Mouse (Mus musculus): ENCODE data around the gene Acbd7.
A peak's percentile ranks its signal among the peaks of the same experiment; 100 is the strongest.

Acbd7 gene

DNA sequence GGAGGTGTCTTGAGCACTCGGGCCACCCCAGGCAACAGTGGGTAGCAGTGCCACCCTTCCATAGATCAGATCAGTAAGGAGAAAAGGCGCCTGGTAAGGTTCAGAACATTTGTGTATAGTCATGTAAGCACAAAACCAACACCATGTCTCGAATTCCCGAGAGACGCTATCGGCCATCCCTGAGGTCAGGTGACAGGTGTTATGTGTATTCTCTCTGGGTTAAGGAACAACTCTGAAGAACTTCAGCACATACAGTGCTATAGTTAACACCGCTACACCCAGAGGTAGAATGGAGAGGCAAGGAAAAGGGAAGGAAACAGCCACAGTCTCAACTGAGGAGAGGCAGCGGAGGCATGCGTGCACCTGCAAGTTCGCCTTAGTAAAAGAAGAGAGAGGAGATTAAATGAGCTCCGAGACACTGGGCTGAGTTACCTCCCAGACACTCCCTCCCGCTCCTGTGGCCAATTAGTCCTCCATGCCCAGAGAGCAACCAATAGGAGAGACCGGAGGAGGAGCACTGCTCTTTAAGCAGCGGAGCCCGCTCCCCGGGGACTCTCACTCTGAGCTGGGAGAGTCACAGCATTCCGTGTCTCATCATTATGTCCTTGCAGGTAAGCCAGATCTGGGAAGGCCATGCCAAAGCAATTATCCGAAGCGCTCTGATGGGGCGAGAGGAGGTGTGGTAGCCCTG, at the start of gene Acbd7:
TSS of gene Acbd7 (plus strand) at position 558 of the 691 bp plus-strand sequence.
- peak; percentile 66 to 71 for DNase-seq

DNA sequence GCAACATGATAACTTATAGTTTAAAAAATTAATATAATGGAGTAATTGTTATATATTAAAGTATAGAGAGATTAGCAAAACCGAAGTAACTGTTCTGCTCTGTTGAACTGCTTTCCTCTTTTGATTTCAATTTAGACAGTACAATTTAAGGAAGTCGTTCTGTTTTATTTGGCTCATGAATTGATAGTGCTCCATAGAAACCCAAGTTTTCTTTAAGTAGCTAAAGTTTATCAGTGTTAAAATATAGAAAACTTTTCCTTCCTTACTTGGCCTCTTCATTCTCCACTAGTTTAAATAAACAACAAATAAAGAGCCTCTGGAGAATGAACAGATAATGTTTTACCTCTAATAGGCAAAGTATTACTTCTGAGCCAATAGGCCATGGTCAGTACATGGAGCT, 49.7 kb upstream of the Acbd7 start:
- no peak for DNase-seq

DNA sequence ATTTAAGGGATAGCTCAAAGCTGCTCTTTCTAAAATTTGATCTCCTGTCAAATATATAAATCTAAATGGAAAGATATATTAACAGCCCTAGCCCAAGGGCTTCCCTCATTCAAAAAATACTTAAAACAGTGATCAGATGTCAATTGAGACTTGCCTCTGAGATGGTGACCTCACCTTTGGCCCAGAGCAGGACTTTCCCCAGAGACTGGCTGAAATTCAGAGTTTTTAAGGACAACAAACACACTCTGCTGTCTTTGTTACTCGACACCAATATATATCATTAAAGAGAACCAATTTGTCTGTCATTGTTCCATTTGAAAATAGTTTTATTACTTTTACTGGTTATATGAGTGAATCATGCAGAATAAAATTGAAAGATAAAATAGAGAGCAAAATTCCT, 46.4 kb upstream of the Acbd7 start:
- DNase-seq, result no peak

DNA sequence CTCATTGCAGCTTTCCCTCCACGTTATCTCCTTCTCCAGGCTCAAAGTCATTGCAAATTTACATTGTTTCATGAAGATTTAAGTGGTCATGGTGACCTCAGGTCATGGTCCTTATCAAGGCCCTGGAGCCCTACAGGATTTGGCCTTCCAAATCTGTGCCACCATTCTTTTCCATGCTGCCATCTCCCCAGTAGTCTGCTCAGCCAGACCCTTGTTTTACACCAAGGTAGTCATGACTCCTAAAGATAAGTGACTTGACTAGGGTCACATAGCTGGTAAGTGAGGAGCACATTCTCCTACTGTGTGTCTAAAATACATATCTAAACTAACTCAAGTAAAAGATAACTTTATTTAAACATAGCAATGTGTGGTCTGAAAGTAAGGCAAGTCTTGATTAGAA, 43.8 kb upstream of the Acbd7 start:
- DNase-seq, result no peak

DNA sequence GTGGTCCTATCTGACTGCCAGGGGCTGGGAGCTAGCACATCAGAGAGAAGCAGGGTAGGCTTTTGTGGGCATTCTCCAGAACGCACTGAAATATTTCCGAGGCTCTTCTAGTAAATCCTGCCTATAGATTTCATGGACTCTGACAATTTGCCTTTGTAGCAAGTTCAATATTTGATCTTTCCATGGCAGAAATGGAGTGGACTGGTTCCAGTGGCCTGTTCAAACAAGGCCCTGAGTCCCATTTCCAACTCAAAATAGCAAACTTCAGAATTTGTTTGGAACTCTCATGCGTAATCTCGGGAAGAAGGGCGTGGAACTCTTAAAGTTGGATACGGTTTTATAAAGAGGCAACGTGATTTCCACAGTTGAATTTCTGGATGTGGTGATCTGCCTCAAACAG, 40.1 kb upstream of the Acbd7 start:
- DNase-seq, result no peak

DNA sequence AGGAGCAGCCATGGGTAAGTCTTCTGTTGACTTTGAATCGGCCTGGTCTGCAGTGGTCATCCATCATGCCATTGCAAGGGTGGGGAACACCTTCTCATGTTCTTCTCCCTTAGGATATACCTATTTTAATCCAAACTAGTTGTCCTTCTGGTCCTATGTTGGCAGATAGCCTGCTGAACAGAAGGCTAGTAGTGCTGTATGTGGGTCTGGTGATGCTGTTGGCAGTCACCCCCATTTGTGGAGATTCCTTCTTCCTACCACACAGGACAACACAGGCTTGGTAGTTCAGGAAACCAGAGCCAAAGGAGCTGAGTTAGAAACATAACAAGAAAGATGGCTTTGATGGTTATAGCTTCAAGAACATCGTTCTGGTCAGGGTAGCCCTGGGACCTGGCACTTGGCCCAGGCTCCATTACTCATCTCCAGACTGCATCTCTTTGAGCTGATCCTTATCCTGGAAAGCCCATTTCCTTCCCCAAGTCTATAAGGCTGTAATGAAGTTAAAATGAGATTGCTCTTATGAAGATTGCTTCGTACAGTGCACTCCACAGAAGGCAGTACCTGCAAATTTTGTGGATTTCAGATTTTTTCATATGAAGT, 30.4 kb upstream of the Acbd7 start:
- peak; percentile 64 to 80 for DNase-seq

DNA sequence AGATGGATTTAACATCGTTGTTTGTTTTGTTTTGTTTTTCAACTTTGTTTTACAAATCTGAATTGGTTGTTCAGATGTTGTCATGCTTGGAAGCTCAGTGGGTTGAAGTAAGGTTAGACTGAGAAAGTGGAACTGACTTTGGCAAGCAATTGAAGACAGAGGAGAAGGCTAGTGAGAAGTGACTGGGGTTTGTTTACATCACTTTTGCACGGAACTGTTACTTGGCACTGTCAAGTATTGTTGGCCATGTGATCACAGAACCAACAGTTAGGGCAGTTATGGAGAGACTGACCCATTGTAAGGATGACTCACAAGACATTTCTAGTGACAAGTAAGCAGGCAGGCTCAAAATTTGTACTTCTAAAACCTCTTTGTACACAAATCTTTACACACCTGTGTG, 12.8 kb upstream of the Acbd7 start:
- no peak for DNase-seq

DNA sequence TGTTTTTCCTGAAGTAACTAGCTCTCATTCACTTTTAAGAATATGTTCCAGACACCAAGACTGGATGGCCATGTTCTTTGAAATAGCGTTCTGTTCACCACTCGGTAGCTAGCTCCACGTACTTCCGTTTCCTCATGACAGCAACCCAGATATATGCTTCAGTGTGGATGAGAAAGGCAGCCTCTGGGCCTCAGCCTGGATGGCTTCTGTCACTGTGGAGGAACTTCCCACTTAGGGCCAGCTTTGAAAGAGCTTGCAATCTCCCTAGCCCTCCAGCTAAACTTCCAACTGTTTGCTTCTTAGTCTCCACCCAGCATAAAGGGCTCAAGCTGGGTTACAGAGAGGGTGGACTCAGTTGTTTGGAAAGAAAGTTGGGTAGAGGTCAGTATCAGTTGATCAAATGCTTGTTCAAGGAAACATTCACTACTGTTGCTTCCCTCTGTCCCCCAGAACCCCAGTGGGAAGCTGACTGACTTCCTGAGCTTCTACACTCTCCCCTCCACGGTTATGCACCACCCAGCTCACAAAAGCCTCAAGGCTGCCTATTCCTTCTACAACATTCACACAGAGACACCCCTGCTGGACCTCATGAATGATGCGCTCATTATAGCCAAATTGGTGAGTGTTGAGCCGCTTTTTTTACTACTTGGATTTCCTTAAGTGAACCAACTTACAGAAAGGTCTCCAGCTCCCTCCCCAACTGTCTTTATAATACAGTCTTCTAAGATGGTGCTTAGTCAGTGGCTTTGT, 11.4 kb upstream of the Acbd7 start:
- DNase-seq, result no peak

DNA sequence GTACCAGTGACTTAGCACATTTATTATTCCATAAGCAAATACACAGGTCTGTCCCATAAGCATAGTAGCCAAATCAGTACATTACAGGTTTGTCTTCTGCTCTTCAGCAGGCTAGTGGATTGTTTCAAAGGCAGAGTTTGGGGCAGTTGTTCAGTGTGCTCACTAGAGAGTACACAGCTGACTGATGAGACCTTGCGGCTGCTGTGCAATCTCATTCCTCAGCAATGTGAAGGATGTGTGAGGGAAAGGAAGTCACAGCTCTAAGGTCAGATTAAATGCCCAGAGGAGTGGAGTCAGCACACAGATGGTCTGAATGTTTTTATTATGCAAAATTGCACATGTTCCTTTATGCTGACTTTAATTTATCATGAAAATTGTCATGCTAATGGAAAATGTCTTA, 9.4 kb upstream of the Acbd7 start:
- DNase-seq, result no peak

DNA sequence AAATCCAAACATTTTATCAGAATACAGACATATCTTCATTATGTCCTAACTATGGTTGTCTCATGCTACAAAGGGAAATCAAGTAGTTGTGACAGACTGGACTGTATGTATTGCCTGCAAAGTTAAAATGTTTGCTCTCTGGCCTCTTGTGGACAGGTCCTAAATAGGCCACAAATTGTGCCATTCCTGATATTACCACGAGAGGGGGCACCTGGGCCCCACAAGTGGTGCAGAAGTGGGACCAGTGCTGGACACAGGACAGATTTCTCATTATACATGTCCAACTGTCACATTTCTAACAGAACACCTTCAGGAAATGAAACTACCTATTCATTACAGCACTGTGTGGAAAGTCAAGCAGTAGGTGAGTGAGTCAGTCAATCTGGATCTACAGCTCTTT, 8.6 kb upstream of the Acbd7 start:
- DNase-seq, result peak; percentile 79 to 87

DNA sequence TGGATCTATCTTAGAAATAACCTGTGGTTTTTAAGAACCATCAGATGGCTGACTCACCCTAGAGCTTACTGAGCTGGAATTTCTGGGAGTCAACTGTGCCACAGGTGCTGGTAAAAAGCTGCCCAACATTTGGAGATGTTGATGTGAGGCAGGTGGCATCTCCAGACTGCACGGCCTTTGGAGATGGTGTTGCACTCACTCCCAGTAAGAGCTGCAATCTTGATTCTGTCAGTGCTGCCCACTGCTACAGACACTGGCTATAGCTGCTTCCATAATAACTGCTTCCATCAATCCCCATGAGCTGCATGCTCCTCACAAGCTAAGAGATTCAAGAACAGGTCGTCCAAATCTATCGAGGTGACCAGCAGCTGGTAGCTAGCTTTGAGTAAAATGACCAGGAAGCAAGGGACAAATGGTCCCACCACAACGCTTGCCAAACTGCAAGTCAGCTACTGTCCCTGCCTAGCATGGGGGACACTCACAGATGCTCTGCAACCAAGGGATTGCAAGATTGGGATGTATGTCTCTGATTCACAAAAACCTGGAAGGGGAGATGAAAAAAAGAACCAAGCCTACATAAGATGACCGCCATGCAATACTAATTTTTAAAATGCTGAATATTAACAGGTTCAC, 4.8 kb upstream of the Acbd7 start:
- DNase-seq, result peak; percentile 21 to 24

DNA sequence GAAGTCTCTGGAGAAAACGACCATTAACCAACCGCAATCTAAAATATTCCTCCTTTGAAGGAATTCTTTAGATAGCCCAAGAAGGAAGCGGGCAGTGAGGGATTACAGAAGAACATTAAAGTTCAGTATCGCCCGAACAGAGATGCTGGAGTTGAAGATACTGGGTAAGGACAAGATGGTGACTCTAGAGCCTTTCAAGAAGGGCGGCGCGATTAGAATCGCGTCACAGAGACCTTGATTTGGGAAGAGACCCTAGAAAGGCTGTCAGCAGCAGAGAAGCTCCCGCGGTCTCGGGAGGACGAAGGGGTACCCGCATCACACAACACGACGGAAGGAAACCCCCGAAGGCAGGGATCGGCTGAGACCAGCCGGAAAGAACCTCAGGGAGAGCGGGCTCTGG, 3.9 kb upstream of the Acbd7 start:
- no peak for DNase-seq

DNA sequence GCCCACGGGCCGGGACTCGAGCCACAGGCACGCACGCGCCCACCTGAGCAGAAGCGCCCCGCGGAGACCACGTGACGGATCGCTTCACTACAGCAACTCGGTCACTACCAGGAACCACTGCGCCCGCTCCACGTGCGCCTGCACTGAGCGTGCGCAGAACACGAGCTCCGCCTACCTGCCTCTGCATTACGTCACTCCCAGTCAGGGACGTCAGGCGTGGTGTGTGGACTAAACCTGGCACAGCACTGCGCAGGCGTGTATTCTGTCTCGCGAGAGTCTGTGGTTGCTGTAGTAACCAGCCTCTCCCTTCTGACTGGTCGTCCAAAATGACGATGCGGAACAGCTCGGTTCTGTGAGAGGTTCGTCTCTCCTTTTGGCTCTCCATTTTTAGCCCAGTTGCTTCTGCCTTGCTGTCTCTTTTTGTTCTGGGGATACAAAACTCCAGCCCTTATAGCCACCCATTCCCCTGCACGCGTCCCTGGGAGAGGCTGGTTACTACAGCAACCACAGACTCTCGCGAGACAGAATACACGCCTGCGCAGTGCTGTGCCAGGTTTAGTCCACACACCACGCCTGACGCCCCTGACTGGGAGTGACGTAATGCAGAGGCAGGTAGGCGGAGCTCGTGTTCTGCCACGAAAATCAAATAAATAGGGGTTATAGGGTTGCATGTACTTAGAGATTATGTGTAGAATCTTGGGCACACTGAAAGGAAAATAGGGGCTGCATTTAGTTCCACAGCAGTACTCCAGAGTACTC, 3.3 kb upstream of the Acbd7 start, which contains the start of gene Rpp38:
TSS of gene Rpp38 (minus strand) at position 160 of the 759 bp plus-strand sequence.
- DNase-seq, result peak; percentile 97 to 99

DNA sequence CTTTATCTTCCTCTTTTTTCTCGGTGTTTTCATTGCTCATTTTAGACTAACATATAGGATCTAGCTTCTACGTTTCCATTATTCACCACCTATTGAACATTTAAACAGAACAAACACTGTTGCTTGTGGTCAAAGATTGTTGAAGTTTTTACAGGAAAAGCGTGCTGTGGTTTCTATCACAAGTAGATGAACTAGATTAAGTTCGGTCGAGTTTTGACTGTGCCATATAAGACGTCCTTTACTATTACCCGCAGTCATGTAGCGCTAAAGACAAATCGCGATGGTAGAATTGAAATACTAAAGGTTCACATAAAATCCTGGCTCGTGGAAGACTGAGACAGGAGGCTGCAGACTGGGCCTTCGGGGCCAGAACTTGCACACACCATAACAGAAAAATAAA, 2.2 kb upstream of the Acbd7 start:
- DNase-seq, result no peak

DNA sequence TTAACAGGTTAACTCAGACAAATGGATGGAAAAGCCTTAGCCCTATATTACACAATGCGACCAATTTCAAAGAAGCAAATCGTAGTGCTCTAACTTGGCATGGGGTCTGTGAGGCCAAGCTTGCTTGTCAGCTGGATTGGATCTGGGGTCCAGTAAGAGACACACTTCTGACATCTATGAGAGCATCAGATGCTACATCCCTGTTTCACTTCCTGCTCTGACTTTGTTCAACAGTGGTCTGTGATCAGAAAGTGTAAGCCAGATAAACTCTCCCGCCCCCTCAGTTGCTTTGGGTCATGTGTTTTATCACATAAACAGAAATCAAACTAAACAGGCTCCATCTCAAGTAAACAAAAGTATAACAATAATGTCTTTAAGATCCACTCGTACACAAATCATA, 12.5 kb downstream of the Acbd7 start:
- no peak for DNase-seq

DNA sequence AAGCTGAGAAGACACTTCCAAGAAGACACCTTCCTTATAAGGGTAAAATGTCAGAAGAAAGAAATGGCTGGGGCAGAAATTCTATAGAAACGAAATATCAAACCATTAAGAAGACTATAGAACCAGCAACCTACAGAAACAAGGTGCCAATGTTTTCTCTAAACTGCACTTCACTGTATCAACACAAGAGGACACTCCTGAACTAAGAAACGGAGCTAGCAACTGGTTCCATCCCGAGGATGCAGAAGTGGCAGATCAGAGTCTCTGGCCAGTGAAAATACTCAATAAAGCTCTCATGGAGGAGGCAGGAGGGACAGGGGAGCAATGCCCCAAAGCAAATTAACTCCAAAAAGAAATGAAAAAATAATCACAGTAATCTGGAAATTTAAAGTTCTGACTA, 13.0 kb downstream of the Acbd7 start:
- DNase-seq, result peak; percentile 26 to 45

DNA sequence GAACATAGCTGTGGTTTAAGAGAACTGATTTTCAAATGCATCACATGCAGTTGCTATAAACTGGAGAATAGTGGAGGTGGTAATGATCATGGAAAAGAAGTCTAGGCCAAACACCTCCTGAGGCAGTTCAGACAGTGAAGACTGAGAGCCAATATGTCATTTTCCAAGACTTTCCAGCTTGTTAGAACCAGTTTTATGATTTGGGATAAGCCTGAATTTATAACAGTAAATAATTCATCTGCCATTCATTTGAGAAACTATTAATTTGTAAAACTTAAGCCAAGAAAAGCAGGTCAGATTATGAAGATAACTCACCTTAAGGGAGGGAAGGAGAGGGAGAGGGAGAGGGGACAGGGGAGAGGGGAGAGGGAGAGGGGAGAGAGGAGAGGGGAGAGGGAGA, 17.2 kb downstream of the Acbd7 start:
- no peak for DNase-seq

DNA sequence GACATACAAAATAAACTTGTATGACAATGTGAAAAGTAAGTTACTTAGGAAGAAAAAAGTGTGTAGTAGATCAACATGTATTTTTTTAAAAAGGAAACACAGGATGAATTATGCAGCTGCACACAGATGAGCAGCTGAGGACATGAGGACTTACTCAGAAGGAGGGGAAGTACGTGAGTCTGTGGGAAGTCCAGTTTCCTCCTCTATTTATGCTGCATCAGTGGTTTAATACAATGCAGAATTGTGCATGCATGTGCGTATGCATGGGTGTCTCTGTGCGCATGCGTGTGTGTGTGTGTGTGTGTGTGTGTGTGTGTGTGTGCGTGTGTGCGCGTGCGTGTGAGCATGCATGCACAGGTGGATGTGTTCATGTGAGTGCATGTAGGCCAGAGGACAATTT, 19.8 kb downstream of the Acbd7 start:
- no peak for DNase-seq

DNA sequence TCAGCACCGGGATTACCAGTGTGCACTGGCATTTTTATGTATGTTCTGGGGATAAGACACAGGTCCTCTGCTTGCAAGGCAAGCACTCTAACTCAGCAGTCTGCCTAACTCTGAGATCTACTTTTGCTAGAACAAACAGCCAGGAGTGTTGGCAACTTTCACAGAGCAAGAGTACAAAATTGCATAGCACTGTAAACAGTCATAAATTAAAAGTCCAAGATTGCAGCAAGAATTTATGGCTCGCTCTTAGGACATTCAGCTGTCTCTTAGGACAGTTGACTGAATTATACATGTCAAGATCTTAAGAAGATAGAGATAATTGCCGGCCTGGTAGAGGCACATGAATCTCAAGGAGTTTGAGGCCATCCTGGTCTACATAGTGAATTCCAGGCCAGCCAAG, 20.3 kb downstream of the Acbd7 start:
- no peak for DNase-seq

DNA sequence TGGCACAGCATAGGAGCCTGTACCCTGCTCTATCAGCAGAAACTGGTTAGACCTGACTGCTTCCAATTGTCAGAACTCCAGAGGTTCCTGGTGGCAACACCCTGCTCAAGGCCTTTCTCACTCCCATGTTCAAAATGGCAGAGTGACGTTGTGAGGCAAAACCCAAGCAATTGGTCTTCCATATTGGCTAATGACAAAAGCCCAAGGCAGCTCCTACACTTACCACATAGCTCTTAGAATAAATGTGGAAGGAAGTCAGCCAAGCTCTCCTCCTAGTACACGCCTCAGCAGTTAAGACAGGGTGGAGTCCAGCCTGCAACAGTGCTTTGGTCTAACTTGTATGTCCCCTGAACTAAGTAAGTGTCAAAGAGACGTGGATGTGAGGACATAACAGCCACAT, 21.9 kb downstream of the Acbd7 start:
- DNase-seq, result no peak

DNA sequence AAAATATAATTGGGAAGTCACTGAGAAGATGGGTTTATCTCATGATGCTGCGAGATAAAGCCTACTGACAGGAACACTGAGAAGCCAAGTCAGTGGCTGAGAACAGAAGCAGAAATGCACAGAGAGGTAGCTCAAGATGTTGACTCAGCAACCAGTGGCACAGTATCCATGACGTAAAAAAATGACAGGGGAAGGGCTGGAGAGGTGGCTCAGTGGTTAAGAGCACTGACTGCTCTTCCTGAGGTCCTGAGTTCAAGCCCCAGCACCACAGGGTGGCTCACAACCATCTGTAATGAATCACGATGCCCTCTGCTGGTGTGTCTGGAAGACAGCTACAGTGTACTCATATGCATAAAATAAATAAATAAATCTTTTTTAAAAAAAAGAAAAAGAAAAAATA, 25.1 kb downstream of the Acbd7 start:
- no peak for DNase-seq

DNA sequence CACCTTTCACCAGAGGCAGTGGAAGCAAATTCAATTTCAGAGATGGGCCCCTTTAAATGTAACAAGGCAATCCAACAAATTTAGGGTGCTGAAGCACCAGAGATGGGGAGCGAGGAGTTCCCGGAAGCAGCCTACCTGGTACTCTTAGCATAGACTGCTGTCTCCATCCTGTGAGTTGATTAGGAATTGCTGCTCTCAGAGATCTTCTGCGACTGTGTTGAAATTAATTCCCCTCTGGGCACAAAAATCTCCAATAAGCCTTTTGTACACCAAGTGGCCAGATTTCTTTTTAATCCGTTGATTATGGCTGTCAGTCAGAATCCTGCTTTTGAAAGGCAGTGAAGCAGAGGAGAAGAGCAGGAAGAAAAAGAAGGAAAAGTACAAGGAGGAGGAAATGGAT, 29.2 kb downstream of the Acbd7 start:
- no peak for DNase-seq

Measured in cerebellum, postnatal 14 days (tissue).